Mouse (Mus musculus) stomach, postnatal 0 days (tissue): ENCODE data around the gene Togaram1.

Experiments used
- CTCF ChIP-seq: IDR thresholded peaks from 2 replicates; pipeline ENCODE4 v1.5.1; 2016; ENCODE audit warnings: antibody characterized with exemption, low read depth, mild to moderate bottlenecking, moderate library complexity
- EP300 ChIP-seq: optimal IDR thresholded peaks from 2 replicates; pipeline ENCODE3; 2016; ENCODE audit warnings: antibody characterized with exemption

GRCm38 (mm10) chr12:64916735-64917134 is 48.9 kb upstream of the Togaram1 start:
- TF ChIP-seq CTCF (no peak), EP300 (no peak)
